Mouse (Mus musculus) cerebellum, postnatal 25 days (tissue): Measurements from ENCODE around the gene Gm3633.
"Not testable (repeated sequence)": the region's sequence is repeated elsewhere in the genome, so short reads cannot be mapped to it uniquely, and the experiment has no call there.

Source experiments
- DNase-seq, 2 experiments: peaks; one replicate each; pipeline ENCODE4 v3.0.0; 2021; ENCODE audit warnings: mixed read lengths in 2 of 2

The Gm3633 gene

GRCm38 (mm10) chr14:42641817-42642216 is at the start of gene Gm3633:
TSS of gene Gm3633 (minus strand) at chr14:42641917.
- not testable (repeated sequence) for DNase-seq

GRCm38 (mm10) chr14:42655638-42656037 is 13.9 kb upstream of the Gm3633 start, which contains the start of gene Gm10378:
TSS of gene Gm10378 (plus strand) at chr14:42655938.
- not testable (repeated sequence) for DNase-seq

- DNase-seq = not testable (repeated sequence)
Observed at GRCm38 (mm10) chr14:42599782-42600181, 41.9 kb downstream of the Gm3633 start, which contains the start of gene Gm17124. TSS of gene Gm17124 (minus strand) at chr14:42599882.
